Mouse (Mus musculus): Measurements from ENCODE around the gene Tkfc.
"Not testable (repeated sequence)": the region's sequence is repeated elsewhere in the genome, so short reads cannot be mapped to it uniquely, and the experiment has no call there.

The Tkfc gene

DNA sequence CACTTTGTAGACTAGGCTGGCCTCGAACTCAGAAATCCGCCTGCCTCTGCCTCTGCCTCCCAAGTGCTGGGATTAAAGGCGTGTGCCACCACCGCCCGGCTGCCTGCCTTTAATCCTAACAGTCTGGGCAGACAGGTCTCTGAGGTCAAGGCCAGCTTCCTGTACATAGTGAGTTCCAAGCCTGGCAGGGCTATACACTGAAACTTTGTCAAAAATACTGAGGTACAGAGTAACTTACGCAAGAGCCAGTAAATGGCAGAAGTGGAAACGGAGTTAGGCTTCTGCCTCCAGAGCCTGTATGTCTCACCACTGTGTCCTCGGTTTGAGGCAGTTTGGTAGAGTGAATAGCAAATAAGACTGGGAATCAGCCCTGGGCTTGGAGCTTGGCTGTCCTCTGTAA, 18.2 kb downstream of the Tkfc start:
- DNase-seq (ENCODE audit: low spot score): no peak

- no peak for DNase-seq (ENCODE audit: low spot score)
Measured at GRCm38 (mm10) chr19:10585112-10585511, 20.3 kb downstream of the Tkfc start.

DNA sequence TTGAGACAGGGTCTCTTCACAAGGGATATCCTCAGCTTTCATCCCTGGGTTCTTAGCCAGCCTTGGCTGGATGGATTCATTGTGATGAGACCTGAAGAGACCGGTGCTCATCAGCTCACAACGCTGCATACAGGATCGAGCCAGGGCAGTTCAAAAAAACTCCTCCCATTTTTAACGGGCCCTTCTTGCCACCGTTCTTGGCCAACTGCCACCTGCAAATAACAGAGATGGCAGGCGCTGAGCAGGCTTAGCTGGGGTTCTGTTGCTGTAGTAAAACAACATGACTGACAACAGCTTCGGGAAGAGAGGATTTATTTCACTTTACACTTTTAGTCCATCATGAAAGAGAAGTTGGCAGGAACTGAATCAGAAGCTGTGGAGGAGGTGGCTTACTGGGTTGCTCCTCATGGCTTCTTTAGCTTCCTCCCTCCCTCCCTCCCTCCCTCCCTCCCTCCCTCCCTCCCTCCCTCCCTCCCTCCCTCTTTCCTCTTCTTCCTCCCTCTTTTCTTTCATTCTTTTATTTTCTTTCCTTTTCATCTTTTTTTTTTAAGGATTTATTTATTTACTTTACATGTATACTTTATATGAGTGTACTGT, 21.8 kb downstream of the Tkfc start:
- DNase-seq (ENCODE audit: low spot score): no peak

- DNase-seq (ENCODE audit: low spot score): no peak
Measured at GRCm38 (mm10) chr19:10581984-10582383, 23.5 kb downstream of the Tkfc start.

DNA sequence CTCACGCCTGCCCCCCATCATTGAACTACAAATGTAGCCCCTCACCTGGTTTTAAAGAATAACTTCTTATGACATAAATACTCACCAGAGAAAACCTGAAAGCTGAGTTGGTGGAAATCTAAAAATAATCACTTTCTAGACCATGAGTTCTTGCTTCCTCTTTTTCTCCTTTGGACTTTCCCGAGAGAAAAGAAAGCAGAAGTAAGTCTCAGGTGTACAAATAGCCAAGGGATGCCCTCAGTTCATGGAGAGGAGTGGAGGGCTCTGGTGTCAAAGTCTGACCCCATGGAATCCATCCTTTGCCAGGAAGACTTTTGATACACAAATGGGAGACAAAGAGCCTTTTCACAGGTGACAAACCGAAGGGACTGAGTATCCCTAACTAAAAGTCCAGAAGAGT, 24.7 kb downstream of the Tkfc start:
- DNase-seq (ENCODE audit: low spot score): no peak

DNA sequence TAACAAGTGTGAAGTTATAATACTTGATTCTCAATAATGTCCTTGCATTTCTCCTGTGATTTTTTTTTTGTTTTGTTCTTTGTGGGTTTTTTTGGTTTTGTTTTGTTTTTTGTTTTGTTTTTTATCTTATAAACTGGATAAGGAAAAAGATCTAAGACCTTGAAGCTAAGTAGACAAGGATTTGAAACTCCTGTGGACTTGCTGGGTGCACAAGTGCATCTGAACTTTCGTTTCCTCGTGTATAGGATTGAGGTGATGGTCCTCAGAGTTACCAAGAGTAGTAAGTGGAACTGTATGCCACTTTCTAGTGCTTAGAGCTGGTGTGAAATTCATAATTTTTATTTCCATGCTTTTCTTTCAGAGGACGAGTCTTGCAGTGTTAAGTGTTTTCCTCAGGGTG, 25.4 kb downstream of the Tkfc start:
- no peak for DNase-seq (ENCODE audit: low spot score)

- DNase-seq (ENCODE audit: low spot score): peak; percentile 89
Measured at GRCm38 (mm10) chr19:10576690-10577561, 28.5 kb downstream of the Tkfc start, which contains the start of the genes Cyb561a3 and Tmem138. Cyb561a3 (plus strand) TSS chr19:10577172. Tmem138 (minus strand) TSS chr19:10577362.

- no peak for DNase-seq (ENCODE audit: low spot score)
Measured at GRCm38 (mm10) chr19:10569627-10570026, 35.8 kb downstream of the Tkfc start.

GRCm38 (mm10) chr19:10565217-10565616, 40.2 kb downstream of the Tkfc start:
- no peak for DNase-seq (ENCODE audit: low spot score)

GRCm38 (mm10) chr19:10564278-10564677, 41.2 kb downstream of the Tkfc start:
- no peak for DNase-seq (ENCODE audit: low spot score)

DNA sequence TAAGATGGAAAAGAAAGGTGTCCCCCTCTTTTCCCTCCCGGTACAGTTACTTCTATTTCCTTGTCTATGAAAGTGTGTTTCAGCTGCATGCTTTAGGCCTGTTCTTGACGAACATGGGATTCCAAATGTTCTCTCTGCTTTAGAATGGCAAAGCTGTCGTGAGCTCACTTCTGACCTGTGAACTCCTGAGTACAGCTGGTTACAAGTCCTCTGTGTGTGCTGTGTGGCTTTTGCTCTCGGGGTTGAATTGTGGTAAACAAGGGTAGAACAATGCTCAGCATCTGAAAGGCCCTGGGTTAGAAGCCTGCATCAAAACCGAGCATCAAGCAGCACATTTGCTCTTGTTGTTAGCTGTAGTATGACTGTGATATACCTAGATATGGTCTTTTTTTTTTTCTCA, 43.1 kb downstream of the Tkfc start:
- no peak for DNase-seq (ENCODE audit: low spot score)

DNA sequence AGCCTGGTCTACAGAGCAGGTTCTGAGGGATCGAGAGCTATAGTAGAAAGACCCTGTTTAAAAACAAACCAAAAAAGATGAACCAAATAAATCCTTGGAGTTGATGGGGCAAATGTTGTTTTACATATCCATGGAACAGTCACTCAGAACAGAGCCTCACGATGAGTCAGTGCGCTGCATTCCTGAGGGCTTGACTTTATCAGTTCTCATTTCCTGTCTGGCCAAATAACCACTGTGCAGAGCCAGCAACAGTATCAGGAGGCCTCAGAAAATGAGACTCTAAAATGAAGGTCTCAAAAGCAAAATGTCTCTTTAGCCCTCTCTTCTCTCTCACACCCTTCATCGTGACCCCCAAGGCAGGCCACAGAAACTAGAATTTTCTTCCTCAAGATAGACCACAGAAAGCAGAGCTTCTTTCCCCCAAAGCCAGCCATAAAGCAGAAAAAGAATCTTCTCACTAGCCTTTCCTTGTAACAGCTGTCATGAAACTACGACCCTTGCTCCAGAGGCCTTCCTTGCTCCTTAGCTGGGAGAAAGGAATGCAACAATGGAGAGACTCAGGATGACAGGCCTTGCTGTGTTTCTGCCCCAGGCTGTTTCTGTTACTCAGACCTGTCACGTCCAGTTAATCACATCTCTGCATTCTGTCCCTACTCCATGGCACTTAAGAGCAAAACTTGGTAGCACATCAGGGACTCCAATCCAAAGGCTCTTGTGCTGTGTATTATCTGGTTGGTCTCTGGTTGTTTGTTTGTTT, 43.7 kb downstream of the Tkfc start:
- DNase-seq (ENCODE audit: low spot score): no peak

GRCm38 (mm10) chr19:10560108-10560507, 45.3 kb downstream of the Tkfc start:
- no peak for DNase-seq (ENCODE audit: low spot score)

DNA sequence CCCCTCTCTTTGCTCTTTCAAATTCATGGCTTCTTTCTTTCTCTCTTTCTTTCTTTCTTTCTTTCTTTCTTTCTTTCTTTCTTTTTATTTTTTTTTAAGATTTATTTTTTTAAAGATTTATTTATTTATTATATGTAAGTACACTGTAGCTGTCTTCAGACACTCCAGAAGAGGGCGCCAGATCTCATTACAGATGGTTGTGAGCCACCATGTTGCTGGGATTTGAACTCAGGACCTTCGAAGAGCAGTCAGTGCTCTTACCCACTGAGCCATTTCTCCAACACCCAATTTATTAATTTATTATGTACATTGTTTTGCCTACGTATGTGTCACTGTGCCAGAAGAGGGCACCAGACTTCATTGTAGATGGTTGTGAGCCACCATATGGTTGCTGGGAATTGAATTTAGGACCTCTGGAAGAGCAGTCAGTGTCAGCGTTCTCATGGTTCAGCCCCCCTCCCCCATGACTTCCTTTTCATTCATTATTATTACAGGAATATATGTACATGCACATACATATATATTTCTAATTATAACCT, 47.5 kb downstream of the Tkfc start:
- DNase-seq (ENCODE audit: low spot score): not testable (repeated sequence)

DNA sequence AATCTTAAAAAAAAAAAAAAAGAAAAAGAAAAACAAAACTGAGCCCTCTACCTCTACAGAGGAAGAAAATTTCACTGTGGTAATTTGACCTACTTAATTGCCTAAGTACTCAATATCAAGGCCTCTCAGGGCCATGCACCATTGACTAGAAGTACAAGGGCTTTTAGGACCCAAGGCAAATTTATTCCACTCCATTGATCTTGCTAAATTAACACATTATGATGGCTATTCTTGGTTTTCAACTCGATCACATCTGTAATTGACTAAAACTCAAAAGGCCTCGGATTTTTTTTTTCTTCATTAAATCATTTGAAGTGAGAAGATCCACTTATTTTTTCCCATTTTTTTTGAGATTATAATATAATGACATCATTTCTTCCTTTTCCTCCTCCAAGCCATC, 48.0 kb downstream of the Tkfc start:
- no peak for DNase-seq (ENCODE audit: low spot score)

GRCm38 (mm10) chr19:10557001-10557400, 48.5 kb downstream of the Tkfc start:
- no peak for DNase-seq (ENCODE audit: low spot score)

GRCm38 (mm10) chr19:10555624-10556510, 49.6 kb downstream of the Tkfc start, which contains the start of gene Tmem216:
Tmem216 (minus strand) TSS chr19:10556238.
- peak; percentile 45 for DNase-seq (ENCODE audit: low spot score)

DNA sequence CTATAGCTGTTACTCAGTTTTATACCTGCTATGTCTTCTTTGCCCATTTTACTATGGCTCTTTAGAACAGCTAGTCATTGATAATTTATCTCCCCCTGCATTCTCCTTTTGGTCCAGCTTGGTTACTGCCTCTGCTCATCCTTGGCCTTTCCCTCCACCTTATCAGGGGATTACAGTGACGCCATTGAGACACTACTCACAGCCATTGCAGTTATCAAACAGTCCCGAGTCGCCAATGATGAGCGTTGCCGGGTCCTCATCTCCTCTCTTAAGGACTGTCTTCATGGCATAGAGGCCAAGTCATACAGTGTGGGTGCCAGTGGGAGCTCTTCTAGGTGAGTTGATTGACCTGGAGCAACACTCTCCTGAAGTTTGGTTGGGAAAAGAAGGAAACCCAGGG, 66.0 kb downstream of the Tkfc start:
- DNase-seq (ENCODE audit: low spot score): no peak

Measured in layer of hippocampus, adult 9-10 months (tissue).